Mouse (Mus musculus) myocyte (in vitro differentiated cells): ENCODE results near the gene Nkain4. TPM values are rescaled to one million over a fixed set of nuclear protein-coding genes. Genes with fewer than 3 reads are reported as not detected.

Experiments used
- H3K27me3 ChIP-seq: one replicate; pipeline ENCODE4 v1.6.1; 2011; ENCODE audit not compliant: control insufficient read depth, insufficient read depth, insufficient read length
- H3K36me3 ChIP-seq: one replicate; pipeline ENCODE4 v1.6.1; 2011; ENCODE audit not compliant: control insufficient read depth, insufficient read depth
- H3K4me2 ChIP-seq: one replicate; pipeline ENCODE4 v1.6.1; 2011; ENCODE audit warnings: low read depth, control low read depth
- H3K4me3 ChIP-seq: one replicate; pipeline ENCODE4 v1.5.1; 2011; ENCODE audit warnings: mild to moderate bottlenecking, control low read depth, moderate library complexity
- H3K79me2 ChIP-seq: one replicate; pipeline ENCODE4 v1.6.1; 2011; ENCODE audit not compliant: control insufficient read depth, insufficient read depth
- H3ac ChIP-seq: one replicate; pipeline ENCODE4 v1.6.1; 2011; ENCODE audit not compliant: control insufficient read depth, insufficient read length
- CEBPB ChIP-seq: IDR thresholded peaks from 2 replicates; pipeline ENCODE4 v1.6.1; 2011; ENCODE audit warnings: mild to moderate bottlenecking, moderate library complexity; ENCODE audit not compliant: poor library complexity, insufficient read depth, severe bottlenecking
- E2F4 ChIP-seq: IDR thresholded peaks from one replicate; pipeline ENCODE4 v1.6.1; 2011; ENCODE audit warnings: mild to moderate bottlenecking, control low read depth, moderate library complexity; ENCODE audit not compliant: insufficient read depth
- MAX ChIP-seq: IDR thresholded peaks from one replicate; pipeline ENCODE4 v1.6.1; 2011; ENCODE audit warnings: low read depth, mild to moderate bottlenecking, control low read depth
- MYOD1 ChIP-seq, 3 experiments: IDR thresholded peaks; one replicate each; pipeline ENCODE4 v1.6.1; 2011; ENCODE audit warnings: control low read depth in 2 of 3, low read depth in 2 of 3, mild to moderate bottlenecking in 2 of 3, moderate library complexity in 1 of 3; ENCODE audit not compliant: insufficient read length in 2 of 3, control insufficient read depth in 1 of 3
- MYOG ChIP-seq, 3 experiments: IDR thresholded peaks; one replicate each; pipeline ENCODE4 v1.6.1; 2011; ENCODE audit warnings: control low read depth in 2 of 3, low read depth in 2 of 3, mild to moderate bottlenecking in 2 of 3; ENCODE audit not compliant: insufficient read length in 2 of 3, control insufficient read depth in 1 of 3, insufficient read depth in 1 of 3
- POLR2A ChIP-seq: IDR thresholded peaks from one replicate; pipeline ENCODE4 v1.6.1; 2011; ENCODE audit warnings: low read depth, mild to moderate bottlenecking, control low read depth, moderate library complexity; ENCODE audit not compliant: insufficient read length
- POLR2AphosphoS2 ChIP-seq: IDR thresholded peaks from one replicate; pipeline ENCODE4 v1.6.1; 2011; ENCODE audit warnings: low read depth, control low read depth; ENCODE audit not compliant: insufficient read length
- REST ChIP-seq: IDR thresholded peaks from one replicate; pipeline ENCODE4 v1.6.1; 2011; ENCODE audit warnings: mild to moderate bottlenecking, control low read depth, moderate library complexity; ENCODE audit not compliant: insufficient read depth, insufficient read length
- SRF ChIP-seq: IDR thresholded peaks from one replicate; pipeline ENCODE4 v1.6.1; 2011; ENCODE audit warnings: low read depth; ENCODE audit not compliant: control insufficient read depth, insufficient read length
- TCF12 ChIP-seq: IDR thresholded peaks from one replicate; pipeline ENCODE4 v1.6.1; 2011; ENCODE audit warnings: mild to moderate bottlenecking, control low read depth; ENCODE audit not compliant: poor library complexity, insufficient read depth, severe bottlenecking
- TCF3 ChIP-seq: IDR thresholded peaks from one replicate; pipeline ENCODE4 v1.6.1; 2011; ENCODE audit warnings: low read depth, control low read depth; ENCODE audit not compliant: insufficient read length
- USF1 ChIP-seq: IDR thresholded peaks from one replicate; pipeline ENCODE4 v1.6.1; 2011; ENCODE audit warnings: low read depth, mild to moderate bottlenecking, control low read depth, moderate library complexity
- polyA plus RNA-seq: library from polyadenylated mRNA; unstranded; fragments of >200 nt; fragmentation: generic; extraction: Trizol; gene quantifications from one replicate; pipeline ENCODE4 v1.2.1, GENCODE M21; 2012; ENCODE audit warnings: missing spikeins

The Nkain4 gene
- polyA plus RNA-seq, 1 experiment = not detected

GRCm38 (mm10) chr2:180990347-180990746 lies 35.8 kb upstream of the Nkain4 start:
- H3K4me3 ChIP-seq = no peak overlapping the region
- TF ChIP-seq USF1 (no peak), POLR2AphosphoS2 (peak; percentile 37)
- no peaks in the 10 kb centered on the region for H3K36me3 ChIP-seq
- no peak overlapping the region for H3ac ChIP-seq
- no peaks in the 10 kb centered on the region for H3K79me2 ChIP-seq
- no peak overlapping the region for H3K4me2 ChIP-seq
- peaks cover 5% of the 10 kb centered on the region for H3K27me3 ChIP-seq

GRCm38 (mm10) chr2:180988948-180989347 lies 34.4 kb upstream of the Nkain4 start:
- Histone ChIP-seq H3K36me3 (peaks cover 2% of the 10 kb centered on the region), H3ac (no peak overlapping the region), H3K27me3 (no peaks in the 10 kb centered on the region), H3K79me2 (no peaks in the 10 kb centered on the region), H3K4me3 (no peak overlapping the region), H3K4me2 (no peak overlapping the region)
- no peak for TF ChIP-seq POLR2A
- no peak for TF ChIP-seq MAX
- TF ChIP-seq MYOD1 (IDR thresholded peaks at IDR 0.05; ENCODE audit: control insufficient read depth in 1 of 3, insufficient read length in 2 of 3, low read depth in 2 of 3) = no peak
- no peak for TF ChIP-seq REST
- TF ChIP-seq USF1 = no peak
- TF ChIP-seq TCF3 = no peak
- TF ChIP-seq POLR2AphosphoS2 = peak; percentile 60
- TF ChIP-seq E2F4 = no peak
- TF ChIP-seq TCF12 = no peak

GRCm38 (mm10) chr2:180988347-180988913 lies 33.9 kb upstream of the Nkain4 start:
- Histone ChIP-seq H3K4me3 (no peak overlapping the region), H3K36me3 (peaks cover 6% of the 10 kb centered on the region), H3K4me2 (no peak overlapping the region), H3ac (no peak overlapping the region), H3K27me3 (no peaks in the 10 kb centered on the region), H3K79me2 (no peaks in the 10 kb centered on the region)
- no peak for TF ChIP-seq TCF3
- TF ChIP-seq E2F4 = no peak
- peak; percentile 87 for TF ChIP-seq POLR2AphosphoS2
- TF ChIP-seq USF1 = no peak
- TF ChIP-seq MYOG (IDR thresholded peaks at IDR 0.05; ENCODE audit: control insufficient read depth in 1 of 3, insufficient read depth in 1 of 3, insufficient read length in 2 of 3, low read depth in 2 of 3) = peak in 1 of 3 experiments; percentile 64
- no peak for TF ChIP-seq POLR2A
- no peak for TF ChIP-seq MAX

GRCm38 (mm10) chr2:180987432-180988030 lies 33.0 kb upstream of the Nkain4 start:
- Histone ChIP-seq H3K79me2 (no peaks in the 10 kb centered on the region), H3K27me3 (no peaks in the 10 kb centered on the region), H3ac (no peak overlapping the region), H3K36me3 (peaks cover 6% of the 10 kb centered on the region), H3K4me2 (no peak overlapping the region), H3K4me3 (no peak overlapping the region)
- TF ChIP-seq TCF12 = no peak
- TF ChIP-seq POLR2AphosphoS2 = peak; percentile 67
- no peak for TF ChIP-seq E2F4
- no peak for TF ChIP-seq REST
- no peak for TF ChIP-seq SRF
- TF ChIP-seq USF1 = no peak

- no peaks in the 10 kb centered on the region for H3K79me2 ChIP-seq
- peaks cover 6% of the 10 kb centered on the region for H3K36me3 ChIP-seq
- H3K4me3 ChIP-seq = no peak overlapping the region
- no peak overlapping the region for H3K4me2 ChIP-seq
- H3K27me3 ChIP-seq = no peaks in the 10 kb centered on the region
- TF ChIP-seq TCF3 (no peak), MAX (no peak), MYOG (IDR thresholded peaks at IDR 0.05; ENCODE audit: control insufficient read depth in 1 of 3, insufficient read depth in 1 of 3, insufficient read length in 2 of 3, low read depth in 2 of 3) (no peak), POLR2AphosphoS2 (peak; percentile 61), CEBPB (no peak)
- no peak overlapping the region for H3ac ChIP-seq
Measured at GRCm38 (mm10) chr2:180987001-180987400, 32.5 kb upstream of the Nkain4 start.

GRCm38 (mm10) chr2:180986449-180986848 lies 31.9 kb upstream of the Nkain4 start, which contains the start of gene Col20a1:
Col20a1 (plus strand) TSS chr2:180986535.
- Histone ChIP-seq H3K4me3 (no peak within 1 kb of the TSS), H3ac (no peak within 1 kb of the TSS), H3K79me2 (no peaks in the 10 kb centered on the region), H3K27me3 (no peaks in the 10 kb centered on the region), H3K4me2 (no peak within 1 kb of the TSS), H3K36me3 (peaks cover 6% of the 10 kb centered on the region)
- TF ChIP-seq REST (no peak), POLR2AphosphoS2 (peak; percentile 75)
